Mouse (Mus musculus) heart, embryonic 11.5 days (tissue): ENCODE measurements around the gene Adad1. TPM values are rescaled to one million over a fixed set of nuclear protein-coding genes. Genes with fewer than 3 reads are reported as not detected.

Experiments used
- ATAC-seq: fragments of 200-750 bp; cut with Nextera tagmentation; replicated peaks from 2 replicates; pipeline ENCODE4 v1.8.0; 2017; ENCODE audit warnings: moderate library complexity; ENCODE audit not compliant: insufficient number of reproducible peaks, low FRiP score, low TSS enrichment
- H3K27ac ChIP-seq: fragments of 300-500 bp; sonication (generic); 2 replicates; pipeline ENCODE4 v1.5.1; 2014; ENCODE audit warnings: mild to moderate bottlenecking, low read depth, low read length
- H3K27me3 ChIP-seq: fragments of 300-500 bp; sonication (generic); 2 replicates; pipeline ENCODE4 v1.6.1; 2014; ENCODE audit warnings: mild to moderate bottlenecking, low read length, mixed read lengths; ENCODE audit not compliant: control insufficient read depth, insufficient read depth
- H3K36me3 ChIP-seq: fragments of 300-500 bp; sonication (generic); 2 replicates; pipeline ENCODE4 v1.6.1; 2014; ENCODE audit warnings: mild to moderate bottlenecking, low read length, moderate library complexity, mixed read lengths; ENCODE audit not compliant: control insufficient read depth, insufficient read depth
- H3K4me1 ChIP-seq: fragments of 300-500 bp; sonication (generic); 2 replicates; pipeline ENCODE4 v1.6.1; 2014; ENCODE audit warnings: low read length; ENCODE audit not compliant: control insufficient read depth, insufficient read depth
- H3K4me2 ChIP-seq: fragments of 300-500 bp; sonication (generic); 2 replicates; pipeline ENCODE4 v1.6.1; 2014; ENCODE audit warnings: mild to moderate bottlenecking, moderate library complexity
- H3K4me3 ChIP-seq: fragments of 300-500 bp; sonication (generic); 2 replicates; pipeline ENCODE4 v1.5.1; 2014; ENCODE audit warnings: low read depth, low read length
- H3K9ac ChIP-seq: fragments of 300-500 bp; sonication (generic); 2 replicates; pipeline ENCODE4 v1.6.1; 2014; ENCODE audit warnings: mild to moderate bottlenecking, low read depth, low read length, moderate library complexity
- H3K9me3 ChIP-seq: fragments of 300-500 bp; sonication (generic); replicated peaks from 2 replicates; pipeline ENCODE4 v1.6.1; 2016; ENCODE audit warnings: low read length; ENCODE audit not compliant: control insufficient read depth
- WGBS: fragments of 180-500 bp; shearing (Covaris S2); extraction: QIAGEN DNeasy Blood & Tissue Kit; methylation state at CpG from one replicate; pipeline ENCODE4 v1.1.7; 2014; ENCODE audit not compliant: insufficient replicate concordance; 5-methylcytosine and 5-hydroxymethylcytosine counted together
- polyA plus RNA-seq: library from polyadenylated mRNA; unstranded; fragments of >200 nt; fragmentation: Nextera tagmentation; extraction: Ambion mirVana; gene quantifications from 2 replicates; pipeline ENCODE4 v1.2.1, GENCODE M21; 2014

The Adad1 gene
- polyA plus RNA-seq, 1 experiment from 2014 or later: 1.5 TPM

DNA sequence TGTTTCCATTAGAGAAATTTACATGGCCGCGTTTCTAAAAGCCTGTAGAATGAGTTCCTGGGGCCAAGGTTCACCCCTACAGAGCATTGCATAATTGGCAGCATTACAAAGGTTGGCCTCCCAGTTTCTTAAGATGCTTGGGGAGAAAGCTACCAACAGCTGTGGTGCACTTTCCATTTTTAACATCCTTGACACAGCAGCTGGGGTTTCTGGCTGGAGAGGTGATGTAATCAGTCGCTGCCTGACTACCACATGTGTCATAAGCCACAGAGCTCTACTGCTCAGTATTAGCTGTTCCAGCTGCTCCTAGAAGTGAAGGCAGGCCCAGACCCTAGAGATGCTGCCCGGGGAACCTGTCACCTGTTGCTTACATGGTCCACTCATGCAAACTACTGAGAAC is 64.9 kb downstream of the Adad1 start:
- H3K27me3 ChIP-seq: no peaks in the 10 kb centered on the region
- H3K9ac ChIP-seq: no peak overlapping the region
- no peaks in the 10 kb centered on the region for H3K9me3 ChIP-seq
- H3K36me3 ChIP-seq: no peaks in the 10 kb centered on the region
- ATAC-seq: no peak
- no peak overlapping the region for H3K4me2 ChIP-seq
- WGBS: 46% methylated on average over 4 of the region's 4 CpGs
- no peak overlapping the region for H3K4me3 ChIP-seq
- H3K27ac ChIP-seq: no peak overlapping the region
- H3K4me1 ChIP-seq: no peaks in the 10 kb centered on the region

DNA sequence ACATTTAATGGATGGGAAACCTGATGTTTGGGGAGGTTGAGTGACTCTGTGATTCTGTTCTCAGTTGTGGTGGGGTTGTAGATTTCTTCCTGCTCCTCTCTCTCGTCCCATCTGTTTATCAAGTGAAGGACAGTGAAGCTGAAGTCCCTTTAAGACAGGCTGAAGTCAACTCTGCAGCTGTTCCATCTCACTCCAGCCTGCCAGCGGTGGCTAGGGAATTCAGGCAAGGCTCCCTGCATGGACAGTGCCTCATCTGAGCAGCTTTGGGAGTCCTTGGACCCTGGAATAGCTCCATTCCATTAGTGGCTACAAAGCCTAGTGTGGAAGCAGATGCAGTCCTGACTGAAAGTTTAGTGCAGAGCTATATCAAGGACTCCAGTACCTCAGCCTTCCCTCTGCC is 65.7 kb downstream of the Adad1 start:
- no peaks in the 10 kb centered on the region for H3K9me3 ChIP-seq
- no peaks in the 10 kb centered on the region for H3K4me1 ChIP-seq
- H3K36me3 ChIP-seq: no peaks in the 10 kb centered on the region
- no peak overlapping the region for H3K27ac ChIP-seq
- no peak for ATAC-seq
- no peaks in the 10 kb centered on the region for H3K27me3 ChIP-seq
- no peak overlapping the region for H3K4me3 ChIP-seq
- no peak overlapping the region for H3K9ac ChIP-seq
- 46% methylated on average over 2 of the region's 2 CpGs for WGBS
- H3K4me2 ChIP-seq: no peak overlapping the region

GRCm38 (mm10) chr3:37137231-37137630 is 73.9 kb downstream of the Adad1 start:
- no peak overlapping the region for H3K27ac ChIP-seq
- no peak overlapping the region for H3K4me2 ChIP-seq
- no peaks in the 10 kb centered on the region for H3K27me3 ChIP-seq
- WGBS: 45% methylated on average over 4 of the region's 4 CpGs
- no peak overlapping the region for H3K4me3 ChIP-seq
- no peaks in the 10 kb centered on the region for H3K9me3 ChIP-seq
- H3K4me1 ChIP-seq: no peaks in the 10 kb centered on the region
- ATAC-seq: no peak
- H3K9ac ChIP-seq: no peak overlapping the region
- H3K36me3 ChIP-seq: no peaks in the 10 kb centered on the region

DNA sequence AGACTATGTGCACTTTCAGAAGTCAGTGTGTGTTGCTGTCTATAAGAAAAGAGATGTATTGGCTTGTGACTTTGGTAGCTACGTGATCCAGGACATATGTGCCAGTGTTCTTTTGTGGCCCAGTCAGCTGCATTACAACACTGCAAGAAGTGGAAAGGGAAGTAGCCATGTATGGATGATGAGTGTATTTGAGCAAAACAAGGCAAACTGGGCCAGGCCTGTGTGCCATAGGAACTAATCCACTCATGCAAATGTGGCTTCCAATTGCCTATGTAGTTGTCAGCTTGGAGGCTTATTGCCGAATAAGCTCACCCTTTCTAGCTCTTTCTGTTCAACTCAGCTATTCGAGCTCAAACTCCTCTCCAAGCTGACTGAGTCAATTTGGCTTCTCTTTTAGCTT is 75.9 kb downstream of the Adad1 start:
- Histone ChIP-seq H3K9me3 (no peaks in the 10 kb centered on the region), H3K4me2 (no peak overlapping the region), H3K4me1 (no peaks in the 10 kb centered on the region), H3K9ac (no peak overlapping the region), H3K27me3 (no peaks in the 10 kb centered on the region), H3K4me3 (no peak overlapping the region), H3K36me3 (no peaks in the 10 kb centered on the region), H3K27ac (no peak overlapping the region)
- WGBS: 76% methylated on average over 3 of the region's 3 CpGs
- ATAC-seq: no peak

GRCm38 (mm10) chr3:37140168-37140906 is 77.0 kb downstream of the Adad1 start:
- Histone ChIP-seq H3K27ac (no peak overlapping the region), H3K4me2 (no peak overlapping the region), H3K27me3 (no peaks in the 10 kb centered on the region), H3K4me1 (no peaks in the 10 kb centered on the region), H3K36me3 (no peaks in the 10 kb centered on the region), H3K4me3 (no peak overlapping the region), H3K9me3 (no peaks in the 10 kb centered on the region), H3K9ac (no peak overlapping the region)
- no peak for ATAC-seq
- 83% methylated on average over 6 of the region's 6 CpGs for whole genome bisulfite sequencing

DNA sequence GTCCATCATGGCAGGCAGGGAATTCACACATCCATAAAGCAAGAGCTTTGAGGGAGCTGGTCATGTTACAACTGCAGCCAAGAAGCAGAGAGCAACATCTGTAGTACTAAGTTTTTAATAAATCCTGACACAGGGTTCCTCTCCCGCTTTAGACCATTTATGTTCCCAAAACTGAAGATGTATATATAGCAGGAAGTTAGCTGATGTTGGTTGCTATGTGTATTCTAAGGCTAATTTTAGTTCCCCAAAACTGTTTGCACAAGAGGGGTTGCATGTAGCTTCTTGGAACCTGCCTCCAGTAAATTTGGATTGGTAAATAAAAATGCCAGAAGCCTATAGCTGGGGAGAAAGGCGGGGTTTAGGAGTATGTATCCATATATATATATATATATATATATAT is 78.5 kb downstream of the Adad1 start:
- no peak overlapping the region for H3K4me2 ChIP-seq
- H3K9me3 ChIP-seq: no peaks in the 10 kb centered on the region
- H3K9ac ChIP-seq: no peak overlapping the region
- no peaks in the 10 kb centered on the region for H3K27me3 ChIP-seq
- 74% methylated on average over 2 of the region's 2 CpGs for WGBS
- H3K4me3 ChIP-seq: no peak overlapping the region
- peaks cover under 1% of the 10 kb centered on the region for H3K4me1 ChIP-seq
- H3K27ac ChIP-seq: no peak overlapping the region
- ATAC-seq: no peak
- no peaks in the 10 kb centered on the region for H3K36me3 ChIP-seq

GRCm38 (mm10) chr3:37144979-37145378 is 81.7 kb downstream of the Adad1 start:
- H3K9ac ChIP-seq: no peak overlapping the region
- H3K4me1 ChIP-seq: peaks cover 3% of the 10 kb centered on the region
- H3K27me3 ChIP-seq: no peaks in the 10 kb centered on the region
- no peaks in the 10 kb centered on the region for H3K36me3 ChIP-seq
- ATAC-seq: no peak
- no peak overlapping the region for H3K27ac ChIP-seq
- no peak overlapping the region for H3K4me3 ChIP-seq
- 50% methylated on average over 1 of the region's 1 CpGs for WGBS
- H3K9me3 ChIP-seq: no peaks in the 10 kb centered on the region
- H3K4me2 ChIP-seq: no peak overlapping the region

- Histone ChIP-seq H3K27me3 (no peaks in the 10 kb centered on the region), H3K9me3 (no peaks in the 10 kb centered on the region), H3K4me1 (peaks cover 3% of the 10 kb centered on the region), H3K9ac (no peak overlapping the region), H3K27ac (no peak overlapping the region), H3K4me3 (no peak overlapping the region), H3K36me3 (no peaks in the 10 kb centered on the region), H3K4me2 (peak overlapping the region; percentile 24; the same call in 1 of the 2 replicates)
- no peak for ATAC-seq
- 27% methylated on average over 8 of the region's 8 CpGs for WGBS
Measured at GRCm38 (mm10) chr3:37146406-37146805, 83.1 kb downstream of the Adad1 start.

DNA sequence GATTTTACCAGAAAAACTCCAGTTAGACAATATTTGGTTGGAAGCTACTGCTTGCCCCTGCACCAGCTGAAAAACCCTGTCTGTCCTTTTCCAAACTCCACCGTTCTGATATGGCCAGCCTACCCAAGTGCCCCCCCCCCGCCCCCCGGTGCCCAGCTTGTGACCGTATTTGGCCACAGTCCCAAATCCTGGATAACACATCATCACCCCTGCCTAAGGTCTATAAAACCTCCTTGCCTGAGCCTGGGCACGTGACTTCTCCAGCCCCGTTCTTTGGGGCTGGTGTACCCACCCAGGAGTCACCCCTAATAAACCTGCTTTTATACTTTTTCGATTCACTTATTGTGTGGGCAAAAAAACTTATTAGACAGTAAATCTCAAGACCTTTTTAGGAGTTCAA is 83.5 kb downstream of the Adad1 start:
- Histone ChIP-seq H3K27me3 (no peaks in the 10 kb centered on the region), H3K4me2 (peak overlapping the region; percentile 24; the same call in 1 of the 2 replicates), H3K9ac (no peak overlapping the region), H3K36me3 (no peaks in the 10 kb centered on the region), H3K9me3 (no peaks in the 10 kb centered on the region), H3K4me1 (peaks cover 3% of the 10 kb centered on the region), H3K27ac (no peak overlapping the region), H3K4me3 (no peak overlapping the region)
- 70% methylated on average over 7 of the region's 7 CpGs for WGBS
- no peak for ATAC-seq
